Mouse (Mus musculus) liver, postnatal 0 days (tissue): ENCODE measurements around the gene Ostc. TPM values are rescaled to one million over a fixed set of nuclear protein-coding genes. Genes with fewer than 3 reads are reported as not detected.

Experiments
- ATAC-seq: fragments of 200-750 bp; cut with Nextera tagmentation; 2 replicates; pipeline ENCODE4 v1.8.0; 2017; ENCODE audit warnings: mild to moderate bottlenecking, moderate library complexity
- DNase-seq: peaks from one replicate; pipeline ENCODE4 v3.0.0-alpha.2; 2016
- H3K27ac ChIP-seq: fragments of 300-500 bp; sonication (generic); 2 replicates; pipeline ENCODE4 v1.5.1; 2014; ENCODE audit warnings: antibody characterized with exemption, moderate library complexity, mild to moderate bottlenecking, low read depth
- H3K27me3 ChIP-seq: fragments of 300-500 bp; sonication (generic); 2 replicates; pipeline ENCODE4 v1.6.1; 2014; ENCODE audit warnings: low read length, control low read depth, mixed read lengths; ENCODE audit not compliant: insufficient read depth
- H3K36me3 ChIP-seq: fragments of 300-500 bp; sonication (generic); replicated peaks from 2 replicates; pipeline ENCODE4 v1.6.1; 2014; ENCODE audit warnings: mild to moderate bottlenecking, control low read depth, low read length, moderate library complexity, mixed read lengths; ENCODE audit not compliant: insufficient read depth
- H3K4me1 ChIP-seq: fragments of 300-500 bp; sonication (generic); 2 replicates; pipeline ENCODE4 v1.6.1; 2014; ENCODE audit warnings: antibody characterized with exemption, mild to moderate bottlenecking, control low read depth; ENCODE audit not compliant: insufficient read depth
- H3K4me2 ChIP-seq: fragments of 300-500 bp; sonication (generic); 2 replicates; pipeline ENCODE4 v1.6.1; 2014; ENCODE audit warnings: low read depth, mild to moderate bottlenecking, low read length, moderate library complexity, mixed read lengths
- H3K4me3 ChIP-seq: fragments of 300-500 bp; sonication (generic); 2 replicates; pipeline ENCODE4 v1.5.1; 2014; ENCODE audit warnings: low read depth, low read length
- H3K9ac ChIP-seq: fragments of 300-500 bp; sonication (generic); replicated peaks from 2 replicates; pipeline ENCODE4 v1.6.1; 2014; ENCODE audit warnings: mild to moderate bottlenecking, moderate library complexity
- H3K9me3 ChIP-seq: fragments of 300-500 bp; sonication (generic); 2 replicates; pipeline ENCODE4 v1.6.1; 2016; ENCODE audit warnings: mild to moderate bottlenecking, control low read depth, low read length, mixed read lengths
- CTCF ChIP-seq: sonication (generic); IDR thresholded peaks from 2 replicates; pipeline ENCODE4 v1.5.1; 2016; ENCODE audit warnings: antibody characterized with exemption, low read depth
- EP300 ChIP-seq: IDR thresholded peaks from 2 replicates; pipeline ENCODE4 v1.6.1; 2016; ENCODE audit warnings: antibody characterized with exemption, low read depth, mild to moderate bottlenecking
- WGBS: fragments of 180-500 bp; shearing (Covaris S2); extraction: QIAGEN DNeasy Blood & Tissue Kit; methylation state at CpG from one replicate; pipeline ENCODE4 v1.1.7; 2014; ENCODE audit not compliant: insufficient replicate concordance; 5-methylcytosine and 5-hydroxymethylcytosine counted together
- polyA plus RNA-seq: library from polyadenylated mRNA; unstranded; fragments of >200 nt; fragmentation: Nextera tagmentation; extraction: Ambion mirVana; gene quantifications from 2 replicates; pipeline ENCODE4 v1.2.1, GENCODE M21; 2015

Ostc gene
- polyA plus RNA-seq, 1 experiment from 2014 or later, result 171 TPM

DNA sequence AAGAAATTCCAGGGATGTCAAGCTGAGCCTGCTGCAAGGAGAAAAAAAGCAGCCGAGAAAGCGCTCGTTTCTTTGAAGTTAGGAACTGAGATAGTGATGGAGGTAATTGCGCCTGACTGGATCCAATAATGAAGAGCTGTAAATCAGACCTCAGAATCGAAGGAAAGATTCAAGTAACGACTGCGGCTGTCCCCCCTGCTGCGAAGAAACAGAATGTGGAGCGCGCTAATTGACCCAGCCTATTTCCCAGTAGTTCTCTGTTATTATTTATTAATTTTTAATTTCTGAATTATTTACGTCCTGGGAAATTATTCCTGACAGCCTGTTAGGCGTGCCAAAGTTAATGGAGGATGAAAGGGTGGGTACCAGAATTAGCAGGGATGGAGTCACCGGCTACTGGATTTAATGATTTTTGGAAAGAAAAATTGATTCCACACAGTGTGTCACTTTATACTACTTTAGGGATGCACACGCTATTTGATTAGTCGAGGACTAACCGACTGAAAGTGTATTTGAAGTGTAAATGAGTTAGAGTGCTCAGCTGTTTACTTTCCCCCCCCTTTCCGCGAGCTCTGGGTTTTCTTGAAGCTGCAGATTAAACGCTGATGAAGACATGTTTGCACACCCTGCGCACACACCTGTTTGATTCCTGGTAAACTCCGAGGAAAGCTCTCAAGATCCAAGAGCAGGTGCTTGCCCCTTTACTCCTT lies 28.6 kb upstream of the Ostc start:
- H3K4me2 ChIP-seq, result no peak overlapping the region
- H3K4me1 ChIP-seq, result no peaks in the 10 kb centered on the region
- no peaks in the 10 kb centered on the region for H3K9me3 ChIP-seq
- no peaks in the 10 kb centered on the region for H3K36me3 ChIP-seq
- no peak for ATAC-seq
- H3K27ac ChIP-seq, result no peak overlapping the region
- no peak overlapping the region for H3K4me3 ChIP-seq
- peaks cover 2% of the 10 kb centered on the region; the same call in 1 of the 2 replicates for H3K27me3 ChIP-seq
- DNase-seq, result no peak
- TF ChIP-seq EP300 (no peak), CTCF (no peak)
- WGBS, result 53% methylated on average over 21 of the region's 21 CpGs
- H3K9ac ChIP-seq, result no peak overlapping the region

DNA sequence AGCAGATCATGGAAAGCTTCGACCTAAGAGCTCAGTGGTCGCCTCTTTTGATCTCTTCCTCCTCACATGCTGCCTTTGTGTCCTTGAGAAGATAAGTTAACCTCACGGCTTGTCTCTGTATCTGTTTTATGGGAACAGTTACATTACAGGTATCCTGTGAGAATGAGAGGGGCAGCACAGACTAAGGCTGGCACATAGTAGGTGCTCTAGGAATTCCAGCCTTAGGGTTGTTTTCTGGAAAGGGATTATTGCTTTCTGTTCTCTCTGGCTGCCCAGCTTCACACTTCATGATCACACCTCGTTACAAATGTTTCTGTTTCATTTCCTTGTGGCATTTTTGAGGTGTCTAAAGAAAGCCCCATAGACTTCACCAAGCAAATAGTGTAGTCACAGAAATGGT lies 27.5 kb upstream of the Ostc start:
- Histone ChIP-seq H3K27ac (no peak overlapping the region), H3K9ac (no peak overlapping the region), H3K27me3 (peaks cover 2% of the 10 kb centered on the region; the same call in 1 of the 2 replicates), H3K36me3 (no peaks in the 10 kb centered on the region), H3K4me2 (no peak overlapping the region), H3K9me3 (no peaks in the 10 kb centered on the region), H3K4me1 (no peaks in the 10 kb centered on the region), H3K4me3 (no peak overlapping the region)
- WGBS, result 50% methylated on average over 4 of the region's 4 CpGs
- DNase-seq, result no peak
- TF ChIP-seq EP300, result no peak
- TF ChIP-seq CTCF, result no peak
- no peak for ATAC-seq

DNA sequence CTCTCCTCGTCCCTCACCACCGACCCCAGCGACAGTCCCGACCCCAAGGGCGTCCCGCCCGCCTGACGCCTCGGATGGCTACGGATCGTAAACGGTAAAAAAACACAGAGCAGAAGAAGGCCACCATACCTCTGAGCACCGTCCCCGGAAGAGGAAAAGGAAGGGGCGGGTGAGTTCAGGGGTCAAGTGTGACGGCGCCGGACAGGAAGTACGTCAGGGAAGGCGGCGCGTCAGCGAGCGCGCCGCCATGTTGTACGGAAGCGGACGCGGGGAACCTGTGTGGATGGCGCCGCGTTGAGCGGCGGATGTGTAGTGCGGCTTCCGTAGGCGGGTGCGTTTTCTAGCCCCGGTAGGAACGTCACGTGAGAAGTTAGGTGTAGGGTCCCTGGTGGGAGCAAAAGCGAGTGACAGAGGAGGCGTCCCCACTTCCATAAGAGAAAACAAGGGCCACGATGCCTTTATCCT lies 21.0 kb upstream of the Ostc start, which contains the start of gene Rpl34:
TSS of gene Rpl34 (minus strand) at position 210 of the 465 bp plus-strand sequence.
- Histone ChIP-seq H3K4me2 (peak within 1 kb of the TSS; percentile 82), H3K9ac (peak within 1 kb of the TSS; percentile 96), H3K4me1 (peaks cover 19% of the 10 kb centered on the region), H3K36me3 (peaks cover 37% of the 10 kb centered on the region), H3K27me3 (peaks cover 2% of the 10 kb centered on the region; the same call in 1 of the 2 replicates), H3K27ac (peak within 1 kb of the TSS; percentile 79), H3K4me3 (peak within 1 kb of the TSS; percentile 92), H3K9me3 (no peaks in the 10 kb centered on the region)
- no peak; the same call in 1 of the 2 replicates for TF ChIP-seq CTCF
- DNase-seq, result peak; percentile 93
- ATAC-seq, result peak; percentile 99
- under 1% methylated on average over 45 of the region's 45 CpGs for WGBS

DNA sequence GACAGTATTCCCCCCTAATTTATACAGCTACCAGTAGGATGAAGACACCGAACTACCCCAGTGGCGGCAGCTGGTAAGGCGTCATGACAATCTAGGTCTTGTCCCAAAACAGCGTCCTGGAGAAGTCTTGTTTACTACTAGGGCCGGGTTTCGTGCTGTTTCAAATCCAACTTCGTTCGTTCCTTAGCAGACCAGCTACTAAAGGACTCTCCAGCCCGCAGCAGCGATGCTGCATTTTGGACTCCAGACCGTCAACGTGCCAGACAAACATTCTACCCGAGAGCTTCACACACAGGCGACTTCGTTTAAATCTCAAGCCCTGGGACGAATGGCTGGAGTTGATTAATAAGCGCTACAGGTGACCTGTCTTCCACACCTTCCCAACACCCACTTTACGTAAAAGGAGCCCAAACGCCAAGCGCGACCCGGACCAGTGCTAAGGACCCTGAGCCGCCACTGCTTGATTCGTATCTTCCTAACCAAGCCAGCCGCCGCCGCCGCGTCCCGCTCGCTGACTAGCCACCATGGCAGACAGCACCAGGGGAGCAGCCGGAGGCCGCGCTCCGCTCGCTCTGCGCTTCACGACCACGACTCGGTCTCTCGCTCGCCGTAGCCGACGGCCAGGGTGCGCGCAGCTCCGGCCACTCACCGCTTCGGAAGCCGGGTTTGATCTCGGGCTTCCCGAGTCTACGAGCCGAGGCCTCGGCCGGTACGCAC lies 20.4 kb upstream of the Ostc start:
- WGBS, result under 1% methylated on average over 58 of the region's 58 CpGs

DNA sequence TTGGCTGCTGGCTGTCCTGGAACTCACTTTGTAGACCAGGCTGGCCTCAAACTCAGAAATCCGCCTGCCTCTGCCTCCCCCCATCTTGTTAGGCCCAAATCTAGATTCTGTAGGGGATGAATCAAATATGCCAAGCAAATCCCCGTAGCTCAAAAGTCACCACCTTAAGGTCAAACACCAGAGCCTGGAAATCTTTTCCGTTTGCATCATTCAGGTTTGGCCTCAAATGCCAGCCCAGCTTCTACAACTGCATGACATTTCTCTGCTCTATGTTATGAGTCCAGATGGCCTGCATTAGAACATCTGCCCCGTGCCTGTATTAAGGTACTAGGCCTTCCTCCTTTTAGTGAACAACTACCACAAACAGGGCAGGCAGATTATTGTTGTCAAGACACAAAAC lies 18.4 kb upstream of the Ostc start:
- peaks cover 19% of the 10 kb centered on the region for H3K4me1 ChIP-seq
- TF ChIP-seq CTCF (no peak), EP300 (no peak)
- peak overlapping the region; percentile 34; the same call in 1 of the 2 replicates for H3K27ac ChIP-seq
- H3K4me2 ChIP-seq, result 0 out of 2 replicates have a peak overlapping the region, but pooled peaks have one; percentile 74
- no peak overlapping the region; the same call in 1 of the 2 replicates for H3K9ac ChIP-seq
- 81% methylated on average over 4 of the region's 4 CpGs for WGBS
- no peaks in the 10 kb centered on the region for H3K27me3 ChIP-seq
- ATAC-seq, result no peak
- peaks cover 40% of the 10 kb centered on the region for H3K36me3 ChIP-seq
- DNase-seq, result no peak
- no peaks in the 10 kb centered on the region for H3K9me3 ChIP-seq
- H3K4me3 ChIP-seq, result no peak overlapping the region

More for the DNA sequence above, 20.4 kb upstream of the Ostc start:
- Histone ChIP-seq H3K27ac (peak overlapping the region; percentile 79), H3K36me3 (peaks cover 40% of the 10 kb centered on the region), H3K4me1 (peaks cover 19% of the 10 kb centered on the region), H3K27me3 (peaks cover 2% of the 10 kb centered on the region; the same call in 1 of the 2 replicates), H3K4me2 (peak overlapping the region; percentile 74), H3K9me3 (no peaks in the 10 kb centered on the region), H3K9ac (peak overlapping the region; percentile 96), H3K4me3 (peak overlapping the region; percentile 92)
- ATAC-seq, result peak; percentile 56
- peak; percentile 68 for DNase-seq
- TF ChIP-seq CTCF (peak; percentile 54), EP300 (no peak)

DNA sequence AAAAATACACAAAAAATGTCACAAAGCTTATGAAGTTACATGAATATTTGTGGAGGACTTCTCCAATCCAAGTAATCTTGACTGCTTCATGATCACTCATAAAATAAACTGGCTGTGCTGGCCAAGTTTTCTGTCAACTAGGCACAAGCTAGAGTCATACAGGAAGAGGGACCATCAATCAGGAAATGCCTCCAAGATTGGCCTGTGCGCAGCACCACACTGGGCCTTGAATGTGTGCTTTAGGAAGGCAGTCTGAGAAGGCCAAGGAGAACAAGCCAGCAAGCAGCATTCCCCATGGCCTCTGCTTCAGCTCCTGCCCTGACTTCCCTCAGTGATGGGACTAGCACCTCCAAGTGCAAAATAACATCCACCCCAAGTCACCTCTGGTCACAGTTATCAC lies 17.8 kb upstream of the Ostc start:
- no peak for DNase-seq
- Histone ChIP-seq H3K9ac (no peak overlapping the region), H3K27ac (no peak overlapping the region), H3K9me3 (no peaks in the 10 kb centered on the region), H3K36me3 (peaks cover 40% of the 10 kb centered on the region), H3K4me2 (no peak overlapping the region), H3K27me3 (no peaks in the 10 kb centered on the region), H3K4me1 (peaks cover 19% of the 10 kb centered on the region), H3K4me3 (no peak overlapping the region)
- TF ChIP-seq EP300 (no peak), CTCF (no peak)
- 79% methylated on average over 1 of the region's 1 CpGs for WGBS
- no peak for ATAC-seq
